Mouse (Mus musculus): ENCODE results near the gene Fgf10. TPM values are rescaled to one million over a fixed set of nuclear protein-coding genes. Genes with fewer than 3 reads are reported as not detected.

Gene Fgf10
- polyA plus RNA-seq (2015; fragmentation: Nextera tagmentation; extraction: Ambion mirVana) = 0.21 and 0.41 TPM in 2 replicates

- 71% methylated on average over 7 of the region's 7 CpGs for WGBS (ENCODE audit: insufficient replicate concordance)
- no peak within 1 kb of the TSS for H3K9ac ChIP-seq
Observed at GRCm38 (mm10) chr13:118669491-118669890, at the start of gene Fgf10. TSS of gene Fgf10 (plus strand) at chr13:118669791.

GRCm38 (mm10) chr13:118629661-118630428 lies 39.7 kb upstream of the Fgf10 start:
- Histone ChIP-seq H3K4me1 (replicated peaks) (peaks cover 22% of the 10 kb centered on the region), H3K9ac (no peak overlapping the region), H3K4me3 (replicated peaks) (no peak overlapping the region), H3K9me3 (replicated peaks) (no peaks in the 10 kb centered on the region), H3K27me3 (no peaks in the 10 kb centered on the region), H3K4me2 (no peak overlapping the region; the same call in 1 of the 2 replicates), H3K27ac (peak overlapping the region; percentile 37), H3K36me3 (no peaks in the 10 kb centered on the region)
- DNase-seq (peak; percentile 47), ATAC-seq (ENCODE audit: low read depth) (peak; percentile 96)
- WGBS (ENCODE audit: insufficient replicate concordance) = 12% methylated on average over 3 of the region's 3 CpGs

More at GRCm38 (mm10) chr13:118669491-118669890, at the start of gene Fgf10:
- no peaks in the 10 kb centered on the region for H3K9me3 ChIP-seq (replicated peaks)
- no peak within 1 kb of the TSS for H3K4me2 ChIP-seq
- H3K4me3 ChIP-seq (replicated peaks) = no peak within 1 kb of the TSS
- H3K36me3 ChIP-seq = no peaks in the 10 kb centered on the region
- no peaks in the 10 kb centered on the region for H3K27me3 ChIP-seq
- H3K4me1 ChIP-seq (replicated peaks) = no peaks in the 10 kb centered on the region
- no peak within 1 kb of the TSS for H3K27ac ChIP-seq
- DNase-seq (no peak), ATAC-seq (ENCODE audit: low read depth) (no peak)

GRCm38 (mm10) chr13:118631500-118631899 lies 38.1 kb upstream of the Fgf10 start:
- H3K36me3 ChIP-seq = no peaks in the 10 kb centered on the region
- H3K9ac ChIP-seq = no peak overlapping the region
- peaks cover 22% of the 10 kb centered on the region for H3K4me1 ChIP-seq (replicated peaks)
- peak; percentile 63 for ATAC-seq (ENCODE audit: low read depth)
- H3K4me2 ChIP-seq = no peak overlapping the region
- no peak overlapping the region for H3K4me3 ChIP-seq (replicated peaks)
- H3K9me3 ChIP-seq (replicated peaks) = no peaks in the 10 kb centered on the region
- 24% methylated on average over 2 of the region's 2 CpGs for WGBS (ENCODE audit: insufficient replicate concordance)
- no peak for DNase-seq
- 0 out of 2 replicates have a peak overlapping the region, but pooled peaks have one; percentile 14 for H3K27ac ChIP-seq
- H3K27me3 ChIP-seq = no peaks in the 10 kb centered on the region

- H3K9ac ChIP-seq = no peak overlapping the region
- ATAC-seq (ENCODE audit: low read depth) = no peak
- H3K4me3 ChIP-seq (replicated peaks) = no peak overlapping the region
Observed at GRCm38 (mm10) chr13:118636047-118636446, 33.5 kb upstream of the Fgf10 start.

GRCm38 (mm10) chr13:118642585-118642984 lies 27.0 kb upstream of the Fgf10 start:
- Histone ChIP-seq H3K36me3 (no peaks in the 10 kb centered on the region), H3K9ac (no peak overlapping the region), H3K9me3 (replicated peaks) (no peaks in the 10 kb centered on the region), H3K4me2 (no peak overlapping the region), H3K4me1 (replicated peaks) (no peaks in the 10 kb centered on the region), H3K27ac (no peak overlapping the region), H3K4me3 (replicated peaks) (no peak overlapping the region), H3K27me3 (no peaks in the 10 kb centered on the region)
- WGBS (ENCODE audit: insufficient replicate concordance) = 74% methylated on average over 3 of the region's 3 CpGs
- DNase-seq (no peak), ATAC-seq (ENCODE audit: low read depth) (no peak)

More at GRCm38 (mm10) chr13:118636047-118636446, 33.5 kb upstream of the Fgf10 start:
- no peaks in the 10 kb centered on the region for H3K36me3 ChIP-seq
- no peak for DNase-seq
- WGBS (ENCODE audit: insufficient replicate concordance) = 72% methylated on average over 5 of the region's 5 CpGs
- H3K4me1 ChIP-seq (replicated peaks) = peaks cover 13% of the 10 kb centered on the region
- no peaks in the 10 kb centered on the region for H3K27me3 ChIP-seq
- H3K9me3 ChIP-seq (replicated peaks) = no peaks in the 10 kb centered on the region
- H3K27ac ChIP-seq = no peak overlapping the region
- H3K4me2 ChIP-seq = no peak overlapping the region

- DNase-seq = no peak
- WGBS (ENCODE audit: insufficient replicate concordance) = 66% methylated on average over 6 of the region's 6 CpGs
- no peak for ATAC-seq (ENCODE audit: low read depth)
- Histone ChIP-seq H3K4me3 (replicated peaks) (no peak overlapping the region), H3K36me3 (no peaks in the 10 kb centered on the region), H3K9me3 (replicated peaks) (no peaks in the 10 kb centered on the region), H3K9ac (no peak overlapping the region), H3K27me3 (no peaks in the 10 kb centered on the region), H3K4me2 (no peak overlapping the region), H3K4me1 (replicated peaks) (no peaks in the 10 kb centered on the region), H3K27ac (no peak overlapping the region)
Observed at GRCm38 (mm10) chr13:118643138-118643537, 26.5 kb upstream of the Fgf10 start.

- Histone ChIP-seq H3K4me3 (replicated peaks) (no peak overlapping the region), H3K9me3 (replicated peaks) (no peaks in the 10 kb centered on the region), H3K27ac (no peak overlapping the region), H3K27me3 (no peaks in the 10 kb centered on the region), H3K9ac (no peak overlapping the region), H3K4me1 (replicated peaks) (no peaks in the 10 kb centered on the region), H3K36me3 (no peaks in the 10 kb centered on the region), H3K4me2 (no peak overlapping the region)
- ATAC-seq (ENCODE audit: low read depth) = no peak
- DNase-seq = no peak
- 66% methylated on average over 5 of the region's 5 CpGs for WGBS (ENCODE audit: insufficient replicate concordance)
Observed at GRCm38 (mm10) chr13:118656991-118657390, 12.6 kb upstream of the Fgf10 start.

- H3K4me3 ChIP-seq (replicated peaks) = no peak overlapping the region
- no peaks in the 10 kb centered on the region for H3K27me3 ChIP-seq
- no peaks in the 10 kb centered on the region for H3K36me3 ChIP-seq
- H3K9ac ChIP-seq = no peak overlapping the region
- no peak for DNase-seq
- H3K27ac ChIP-seq = no peak overlapping the region
- no peaks in the 10 kb centered on the region for H3K9me3 ChIP-seq (replicated peaks)
- no peaks in the 10 kb centered on the region for H3K4me1 ChIP-seq (replicated peaks)
- ATAC-seq (ENCODE audit: low read depth) = no peak
- 64% methylated on average over 2 of the region's 2 CpGs for WGBS (ENCODE audit: insufficient replicate concordance)
- H3K4me2 ChIP-seq = no peak overlapping the region
Observed at GRCm38 (mm10) chr13:118658031-118658430, 11.6 kb upstream of the Fgf10 start.

GRCm38 (mm10) chr13:118658608-118659326 lies 10.8 kb upstream of the Fgf10 start:
- Histone ChIP-seq H3K27ac (no peak overlapping the region), H3K9me3 (replicated peaks) (no peaks in the 10 kb centered on the region), H3K36me3 (no peaks in the 10 kb centered on the region), H3K4me1 (replicated peaks) (no peaks in the 10 kb centered on the region), H3K27me3 (no peaks in the 10 kb centered on the region), H3K4me3 (replicated peaks) (no peak overlapping the region), H3K4me2 (no peak overlapping the region), H3K9ac (no peak overlapping the region)
- ATAC-seq (ENCODE audit: low read depth) (no peak), DNase-seq (no peak)
- WGBS (ENCODE audit: insufficient replicate concordance) = 71% methylated on average over 7 of the region's 7 CpGs

- Histone ChIP-seq H3K4me2 (no peak overlapping the region), H3K9me3 (replicated peaks) (no peaks in the 10 kb centered on the region), H3K27ac (no peak overlapping the region), H3K36me3 (no peaks in the 10 kb centered on the region), H3K4me3 (replicated peaks) (no peak overlapping the region), H3K9ac (no peak overlapping the region), H3K27me3 (no peaks in the 10 kb centered on the region), H3K4me1 (replicated peaks) (no peaks in the 10 kb centered on the region)
- ATAC-seq (ENCODE audit: low read depth) (no peak), DNase-seq (no peak)
- WGBS (ENCODE audit: insufficient replicate concordance) = 60% methylated on average over 3 of the region's 3 CpGs
Observed at GRCm38 (mm10) chr13:118661664-118662063, 7.9 kb upstream of the Fgf10 start.

GRCm38 (mm10) chr13:118664901-118665300 lies 4.7 kb upstream of the Fgf10 start:
- Histone ChIP-seq H3K4me2 (no peak overlapping the region), H3K4me1 (replicated peaks) (no peaks in the 10 kb centered on the region), H3K4me3 (replicated peaks) (no peak overlapping the region), H3K9me3 (replicated peaks) (no peaks in the 10 kb centered on the region), H3K27ac (no peak overlapping the region), H3K27me3 (no peaks in the 10 kb centered on the region), H3K36me3 (no peaks in the 10 kb centered on the region), H3K9ac (no peak overlapping the region)
- ATAC-seq (ENCODE audit: low read depth) (no peak), DNase-seq (no peak)
- 55% methylated on average over 2 of the region's 2 CpGs for WGBS (ENCODE audit: insufficient replicate concordance)
